Mouse (Mus musculus): ENCODE data around the gene Nedd9.

DNA sequence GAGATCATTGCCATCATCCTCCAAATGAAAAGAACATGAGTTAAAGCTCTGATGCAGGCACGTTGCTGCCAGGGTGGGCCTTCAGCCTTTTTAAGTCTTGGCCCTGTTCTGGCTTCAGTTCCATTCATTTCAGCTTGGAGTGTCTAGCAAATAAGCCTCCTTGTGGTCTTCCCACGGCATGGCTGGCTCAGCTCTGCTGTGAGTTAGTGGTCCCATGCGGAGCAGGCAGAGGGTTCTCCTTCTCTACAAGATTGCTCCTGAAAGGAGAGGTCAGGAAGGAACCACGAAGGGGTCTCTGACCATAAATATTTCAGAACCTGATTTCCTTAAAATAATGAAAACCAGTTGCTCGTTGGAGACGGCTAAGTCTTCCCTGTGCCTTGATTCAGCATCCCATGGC lies 40.0 kb downstream of the Nedd9 start:
- TF ChIP-seq CTCF (IDR thresholded peaks at IDR 0.05; ENCODE audit: insufficient read depth, low read length) (0 out of 2 replicates have a peak, but pooled peaks have one; percentile 8), POLR2A (IDR thresholded peaks at IDR 0.05; ENCODE audit: borderline replicate concordance, extremely low read depth, low read depth, low read length) (no peak)

All from lung, adult 2 months (tissue).